Mouse (Mus musculus) thymus, postnatal 14 days (tissue): ENCODE measurements at regions not wholly inside any gene's neighbourhood (a gene's known extent, or its start where the extent isn't known, plus 50 kb on each side); places are given as distances from the start of the nearest gene placed in this dataset.

ENCODE experiments used
- DNase-seq: peaks from one replicate; pipeline ENCODE4 v3.0.0; 2021

- no peak for DNase-seq
Observed at GRCm38 (mm10) chr8:103441163-103441562, 655.7 kb upstream of the Cdh11 start.

GRCm38 (mm10) chr8:103442420-103443125 is 657.1 kb upstream of the Cdh11 start:
- DNase-seq, result no peak

GRCm38 (mm10) chr8:103444577-103444976 is 656.8 kb upstream of the Cdh5 start:
- DNase-seq, result no peak

GRCm38 (mm10) chr8:103445378-103445777 is 656.0 kb upstream of the Cdh5 start:
- no peak for DNase-seq

GRCm38 (mm10) chr8:103447916-103448315 is 653.5 kb upstream of the Cdh5 start:
- DNase-seq, result no peak

GRCm38 (mm10) chr8:103451381-103452018 is 649.9 kb upstream of the Cdh5 start:
- no peak for DNase-seq

GRCm38 (mm10) chr8:103457176-103457575 is 644.2 kb upstream of the Cdh5 start:
- DNase-seq, result no peak

GRCm38 (mm10) chr8:103463557-103463956 is 637.9 kb upstream of the Cdh5 start:
- no peak for DNase-seq

- DNase-seq, result no peak
Observed at GRCm38 (mm10) chr8:103464777-103465353, 636.6 kb upstream of the Cdh5 start.

- no peak for DNase-seq
Observed at GRCm38 (mm10) chr8:103467536-103468160, 633.8 kb upstream of the Cdh5 start.

GRCm38 (mm10) chr8:103469049-103469448 is 632.4 kb upstream of the Cdh5 start:
- no peak for DNase-seq

GRCm38 (mm10) chr8:103470316-103470715 is 631.1 kb upstream of the Cdh5 start:
- no peak for DNase-seq

- DNase-seq, result no peak
Observed at GRCm38 (mm10) chr8:103475816-103476797, 625.3 kb upstream of the Cdh5 start.

GRCm38 (mm10) chr8:103482033-103482720 is 619.2 kb upstream of the Cdh5 start:
- no peak for DNase-seq

- no peak for DNase-seq
Observed at GRCm38 (mm10) chr8:103485441-103485840, 616.0 kb upstream of the Cdh5 start.

- no peak for DNase-seq
Observed at GRCm38 (mm10) chr8:103489411-103489810, 612.0 kb upstream of the Cdh5 start.

GRCm38 (mm10) chr8:103492914-103493517 is 608.4 kb upstream of the Cdh5 start:
- no peak for DNase-seq

- no peak for DNase-seq
Observed at GRCm38 (mm10) chr8:103493932-103494493, 607.4 kb upstream of the Cdh5 start.

GRCm38 (mm10) chr8:103494670-103495069 is 606.8 kb upstream of the Cdh5 start:
- no peak for DNase-seq

- no peak for DNase-seq
Observed at GRCm38 (mm10) chr8:103501328-103501727, 600.1 kb upstream of the Cdh5 start.
